Mouse (Mus musculus) midbrain, embryonic 13.5 days (tissue): Measurements from ENCODE around the gene Elmo1. TPM values are rescaled to one million over a fixed set of nuclear protein-coding genes. Genes with fewer than 3 reads are reported as not detected.

Source experiments
- ATAC-seq: fragments of 200-750 bp; cut with Nextera tagmentation; 2 replicates; pipeline ENCODE4 v1.8.0; 2017; ENCODE audit warnings: mild to moderate bottlenecking, moderate TSS enrichment, moderate library complexity
- H3K27ac ChIP-seq: fragments of 300-500 bp; sonication (generic); 2 replicates; pipeline ENCODE4 v1.5.1; 2015; ENCODE audit warnings: inconsistent platforms, mild to moderate bottlenecking, moderate library complexity
- H3K27me3 ChIP-seq: fragments of 300-500 bp; sonication (generic); 2 replicates; pipeline ENCODE4 v1.6.1; 2015; ENCODE audit warnings: mild to moderate bottlenecking, inconsistent platforms
- H3K36me3 ChIP-seq: fragments of 300-500 bp; sonication (generic); 2 replicates; pipeline ENCODE4 v1.6.1; 2015; ENCODE audit warnings: mild to moderate bottlenecking, inconsistent platforms
- H3K4me1 ChIP-seq: fragments of 300-500 bp; sonication (generic); replicated peaks from 2 replicates; pipeline ENCODE4 v1.6.1; 2015; ENCODE audit warnings: inconsistent platforms
- H3K4me2 ChIP-seq: fragments of 300-500 bp; sonication (generic); replicated peaks from 2 replicates; pipeline ENCODE4 v1.6.1; 2015; ENCODE audit warnings: moderate library complexity, mild to moderate bottlenecking, inconsistent platforms
- H3K4me3 ChIP-seq: fragments of 300-500 bp; sonication (generic); replicated peaks from 2 replicates; pipeline ENCODE4 v1.5.1; 2015; ENCODE audit warnings: mild to moderate bottlenecking, inconsistent platforms
- H3K9ac ChIP-seq: fragments of 300-500 bp; sonication (generic); replicated peaks from 2 replicates; pipeline ENCODE4 v1.6.1; 2015; ENCODE audit warnings: mild to moderate bottlenecking, inconsistent platforms
- H3K9me3 ChIP-seq: fragments of 300-500 bp; sonication (generic); 2 replicates; pipeline ENCODE4 v1.6.1; 2016; ENCODE audit warnings: mild to moderate bottlenecking, inconsistent platforms
- WGBS: fragments of 180-500 bp; shearing (Covaris S2); methylation state at CpG from one replicate; pipeline ENCODE4 v1.1.7; 2015; 5-methylcytosine and 5-hydroxymethylcytosine counted together
- polyA plus RNA-seq: library from polyadenylated mRNA; unstranded; fragments of >200 nt; fragmentation: Nextera tagmentation; extraction: Ambion mirVana; gene quantifications from 2 replicates; pipeline ENCODE4 v1.2.1, GENCODE M21; 2015

Gene Elmo1
- polyA plus RNA-seq, 1 experiment from 2014 or later: 36.5 TPM

GRCm38 (mm10) chr13:20370036-20370802 is 279.8 kb downstream of the Elmo1 start:
- H3K9me3 ChIP-seq: no peaks in the 10 kb centered on the region
- no peak overlapping the region for H3K4me3 ChIP-seq
- H3K36me3 ChIP-seq: no peaks in the 10 kb centered on the region
- H3K4me1 ChIP-seq: peaks cover 8% of the 10 kb centered on the region
- peak overlapping the region; percentile 86 for H3K27ac ChIP-seq
- ATAC-seq: peak; percentile 81
- no peak overlapping the region for H3K9ac ChIP-seq
- H3K4me2 ChIP-seq: no peak overlapping the region
- 74% methylated on average over 5 of the region's 5 CpGs for WGBS
- no peaks in the 10 kb centered on the region for H3K27me3 ChIP-seq

- H3K4me2 ChIP-seq: no peak overlapping the region
- no peaks in the 10 kb centered on the region for H3K9me3 ChIP-seq
- no peak for ATAC-seq
- no peaks in the 10 kb centered on the region for H3K27me3 ChIP-seq
- no peak overlapping the region for H3K4me3 ChIP-seq
- H3K27ac ChIP-seq: peak overlapping the region; percentile 20; the same call in 1 of the 2 replicates
- peaks cover 8% of the 10 kb centered on the region for H3K4me1 ChIP-seq
- 82% methylated on average over 6 of the region's 6 CpGs for WGBS
- H3K9ac ChIP-seq: no peak overlapping the region
- no peaks in the 10 kb centered on the region for H3K36me3 ChIP-seq
Observed at GRCm38 (mm10) chr13:20371501-20371900, 281.1 kb downstream of the Elmo1 start.

GRCm38 (mm10) chr13:20372335-20372734 is 281.9 kb downstream of the Elmo1 start:
- WGBS: 94% methylated on average over 4 of the region's 4 CpGs
- H3K4me2 ChIP-seq: no peak overlapping the region
- H3K9ac ChIP-seq: no peak overlapping the region
- no peaks in the 10 kb centered on the region for H3K9me3 ChIP-seq
- no peaks in the 10 kb centered on the region for H3K27me3 ChIP-seq
- H3K4me1 ChIP-seq: peaks cover 8% of the 10 kb centered on the region
- H3K4me3 ChIP-seq: no peak overlapping the region
- no peak overlapping the region for H3K27ac ChIP-seq
- no peaks in the 10 kb centered on the region for H3K36me3 ChIP-seq
- no peak for ATAC-seq

GRCm38 (mm10) chr13:20378869-20379268 is 288.5 kb downstream of the Elmo1 start:
- Histone ChIP-seq H3K9me3 (no peaks in the 10 kb centered on the region), H3K27ac (no peak overlapping the region), H3K27me3 (no peaks in the 10 kb centered on the region), H3K4me1 (no peaks in the 10 kb centered on the region), H3K4me3 (no peak overlapping the region), H3K9ac (no peak overlapping the region), H3K36me3 (no peaks in the 10 kb centered on the region), H3K4me2 (no peak overlapping the region)
- ATAC-seq: no peak
- 88% methylated on average over 8 of the region's 8 CpGs for WGBS

GRCm38 (mm10) chr13:20383875-20384274 is 293.5 kb downstream of the Elmo1 start:
- 95% methylated on average over 1 of the region's 1 CpGs for WGBS
- Histone ChIP-seq H3K9me3 (no peaks in the 10 kb centered on the region), H3K4me3 (no peak overlapping the region), H3K4me1 (no peaks in the 10 kb centered on the region), H3K27me3 (no peaks in the 10 kb centered on the region), H3K4me2 (no peak overlapping the region), H3K9ac (no peak overlapping the region), H3K36me3 (no peaks in the 10 kb centered on the region), H3K27ac (no peak overlapping the region)
- no peak for ATAC-seq

- no peaks in the 10 kb centered on the region for H3K36me3 ChIP-seq
- ATAC-seq: no peak
- WGBS: 94% methylated on average over 2 of the region's 2 CpGs
- no peaks in the 10 kb centered on the region for H3K4me1 ChIP-seq
- no peak overlapping the region for H3K4me3 ChIP-seq
- H3K27ac ChIP-seq: no peak overlapping the region
- no peak overlapping the region for H3K4me2 ChIP-seq
- no peaks in the 10 kb centered on the region for H3K9me3 ChIP-seq
- H3K9ac ChIP-seq: no peak overlapping the region
- H3K27me3 ChIP-seq: no peaks in the 10 kb centered on the region
Observed at GRCm38 (mm10) chr13:20384846-20385245, 294.4 kb downstream of the Elmo1 start.

- H3K9ac ChIP-seq: no peak overlapping the region
- 77% methylated on average over 2 of the region's 2 CpGs for WGBS
- no peaks in the 10 kb centered on the region for H3K9me3 ChIP-seq
- no peak for ATAC-seq
- no peak overlapping the region for H3K4me3 ChIP-seq
- H3K27ac ChIP-seq: no peak overlapping the region
- no peaks in the 10 kb centered on the region for H3K27me3 ChIP-seq
- no peaks in the 10 kb centered on the region for H3K4me1 ChIP-seq
- no peaks in the 10 kb centered on the region for H3K36me3 ChIP-seq
- H3K4me2 ChIP-seq: no peak overlapping the region
Observed at GRCm38 (mm10) chr13:20385423-20385822, 295.0 kb downstream of the Elmo1 start.

GRCm38 (mm10) chr13:20386462-20387141 is 296.2 kb downstream of the Elmo1 start:
- no peak for ATAC-seq
- no peaks in the 10 kb centered on the region for H3K36me3 ChIP-seq
- no peak overlapping the region for H3K4me2 ChIP-seq
- no peaks in the 10 kb centered on the region for H3K9me3 ChIP-seq
- 79% methylated on average over 4 of the region's 4 CpGs for WGBS
- no peaks in the 10 kb centered on the region for H3K27me3 ChIP-seq
- H3K9ac ChIP-seq: no peak overlapping the region
- H3K4me3 ChIP-seq: no peak overlapping the region
- H3K4me1 ChIP-seq: no peaks in the 10 kb centered on the region
- no peak overlapping the region for H3K27ac ChIP-seq

- no peak for ATAC-seq
- no peak overlapping the region for H3K4me3 ChIP-seq
- H3K9ac ChIP-seq: no peak overlapping the region
- H3K36me3 ChIP-seq: no peaks in the 10 kb centered on the region
- 84% methylated on average over 3 of the region's 3 CpGs for WGBS
- H3K4me1 ChIP-seq: no peaks in the 10 kb centered on the region
- no peaks in the 10 kb centered on the region for H3K9me3 ChIP-seq
- no peak overlapping the region for H3K4me2 ChIP-seq
- H3K27me3 ChIP-seq: no peaks in the 10 kb centered on the region
- no peak overlapping the region for H3K27ac ChIP-seq
Observed at GRCm38 (mm10) chr13:20392824-20393598, 302.6 kb downstream of the Elmo1 start.

GRCm38 (mm10) chr13:20397744-20398143 is 307.3 kb downstream of the Elmo1 start:
- WGBS: 86% methylated on average over 3 of the region's 3 CpGs
- no peak overlapping the region for H3K9ac ChIP-seq
- ATAC-seq: no peak
- H3K4me1 ChIP-seq: no peaks in the 10 kb centered on the region
- no peak overlapping the region for H3K27ac ChIP-seq
- no peak overlapping the region for H3K4me2 ChIP-seq
- no peak overlapping the region for H3K4me3 ChIP-seq
- no peaks in the 10 kb centered on the region for H3K9me3 ChIP-seq
- no peaks in the 10 kb centered on the region for H3K27me3 ChIP-seq
- H3K36me3 ChIP-seq: no peaks in the 10 kb centered on the region

- H3K4me2 ChIP-seq: no peak overlapping the region
- H3K27me3 ChIP-seq: no peaks in the 10 kb centered on the region
- no peaks in the 10 kb centered on the region for H3K36me3 ChIP-seq
- H3K9ac ChIP-seq: no peak overlapping the region
- H3K27ac ChIP-seq: no peak overlapping the region
- no peaks in the 10 kb centered on the region for H3K9me3 ChIP-seq
- H3K4me3 ChIP-seq: no peak overlapping the region
- ATAC-seq: no peak
- no peaks in the 10 kb centered on the region for H3K4me1 ChIP-seq
- WGBS: 93% methylated on average over 4 of the region's 4 CpGs
Observed at GRCm38 (mm10) chr13:20398311-20398710, 307.9 kb downstream of the Elmo1 start.

- H3K9ac ChIP-seq: no peak overlapping the region
- no peak overlapping the region for H3K4me2 ChIP-seq
- H3K27ac ChIP-seq: 0 out of 2 replicates have a peak overlapping the region, but pooled peaks have one; percentile 27
- no peaks in the 10 kb centered on the region for H3K36me3 ChIP-seq
- H3K4me3 ChIP-seq: no peak overlapping the region
- no peaks in the 10 kb centered on the region for H3K9me3 ChIP-seq
- ATAC-seq: peak; percentile 59
- WGBS: 26% methylated on average over 3 of the region's 3 CpGs
- peaks cover 19% of the 10 kb centered on the region for H3K4me1 ChIP-seq
- no peaks in the 10 kb centered on the region for H3K27me3 ChIP-seq
Observed at GRCm38 (mm10) chr13:20404530-20404929, 314.1 kb downstream of the Elmo1 start.
